Mouse (Mus musculus) testis, adult 2 months (tissue): Measurements from ENCODE around the gene Anln.

Source experiments
- CTCF ChIP-seq: fragments of 200-500 bp; IDR thresholded peaks from 2 replicates; pipeline ENCODE4 v1.5.1; 2012; ENCODE audit warnings: low read depth, mild to moderate bottlenecking, inconsistent platforms, low read length, moderate library complexity; ENCODE audit not compliant: control insufficient read depth, insufficient read depth, insufficient replicate concordance
- POLR2A ChIP-seq: fragments of 200-500 bp; IDR thresholded peaks from 2 replicates; pipeline ENCODE4 v1.6.1; 2012; ENCODE audit warnings: low read depth, mild to moderate bottlenecking, inconsistent platforms, low read length, moderate library complexity; ENCODE audit not compliant: control insufficient read depth

DNA sequence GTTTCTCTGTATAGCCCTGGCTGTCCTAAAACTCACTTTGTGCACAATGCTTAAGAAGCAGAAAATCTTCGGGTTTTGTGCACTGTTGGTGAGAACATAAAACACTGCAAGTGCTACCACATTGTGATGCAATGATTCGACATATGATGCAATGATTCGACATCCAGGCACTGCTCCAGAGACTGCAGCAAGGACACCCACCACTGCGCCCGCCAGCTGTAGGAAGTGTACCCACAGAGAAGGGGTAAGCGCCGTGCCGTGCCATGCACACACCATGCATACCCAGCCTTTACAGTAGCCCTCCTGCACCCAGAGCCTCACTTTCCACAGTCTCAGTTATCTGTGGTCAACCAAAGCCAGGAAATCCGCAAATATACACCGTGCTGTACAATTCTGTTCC is 22.4 kb downstream of the Anln start:
- TF ChIP-seq POLR2A, result no peak
- no peak for TF ChIP-seq CTCF
